Mouse (Mus musculus): ENCODE results near the gene Hist1h3d. TPM values are rescaled to one million over a fixed set of nuclear protein-coding genes. Genes with fewer than 3 reads are reported as not detected.

Hist1h3d gene
- 4.4 and 4.9 TPM in 2 replicates for polyA plus RNA-seq (2015; fragmentation: Nextera tagmentation; extraction: Ambion mirVana)

DNA sequence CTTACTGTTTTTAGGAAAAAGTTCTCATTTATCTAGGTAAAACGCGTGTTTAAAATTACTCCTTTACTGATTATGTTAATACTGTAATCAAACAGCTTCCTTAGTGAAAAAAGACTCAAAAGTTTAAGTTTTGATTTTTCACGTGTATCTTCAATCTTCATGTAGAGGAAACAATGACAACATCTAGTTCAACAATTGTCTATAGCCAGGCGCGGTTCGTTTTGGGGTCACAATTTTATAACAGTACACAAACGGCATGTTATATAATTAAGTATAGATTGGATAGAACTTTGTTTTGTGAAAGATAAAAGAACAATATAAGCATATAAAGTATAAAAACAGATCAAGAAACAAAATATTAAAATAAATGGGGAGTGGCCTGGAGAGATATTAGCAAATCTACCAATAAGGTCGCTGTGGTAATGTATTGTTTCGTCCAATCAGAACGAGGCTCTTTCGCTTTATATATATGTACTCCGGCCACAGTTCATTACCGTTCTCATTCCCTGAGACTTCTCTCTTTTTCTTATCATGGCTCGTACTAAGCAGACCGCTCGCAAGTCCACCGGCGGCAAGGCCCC lies at the start of gene Hist1h3d:
Gene Hist1h3d, plus strand, starts transcription at position 493 of the 581 bp plus-strand sequence.

DNA sequence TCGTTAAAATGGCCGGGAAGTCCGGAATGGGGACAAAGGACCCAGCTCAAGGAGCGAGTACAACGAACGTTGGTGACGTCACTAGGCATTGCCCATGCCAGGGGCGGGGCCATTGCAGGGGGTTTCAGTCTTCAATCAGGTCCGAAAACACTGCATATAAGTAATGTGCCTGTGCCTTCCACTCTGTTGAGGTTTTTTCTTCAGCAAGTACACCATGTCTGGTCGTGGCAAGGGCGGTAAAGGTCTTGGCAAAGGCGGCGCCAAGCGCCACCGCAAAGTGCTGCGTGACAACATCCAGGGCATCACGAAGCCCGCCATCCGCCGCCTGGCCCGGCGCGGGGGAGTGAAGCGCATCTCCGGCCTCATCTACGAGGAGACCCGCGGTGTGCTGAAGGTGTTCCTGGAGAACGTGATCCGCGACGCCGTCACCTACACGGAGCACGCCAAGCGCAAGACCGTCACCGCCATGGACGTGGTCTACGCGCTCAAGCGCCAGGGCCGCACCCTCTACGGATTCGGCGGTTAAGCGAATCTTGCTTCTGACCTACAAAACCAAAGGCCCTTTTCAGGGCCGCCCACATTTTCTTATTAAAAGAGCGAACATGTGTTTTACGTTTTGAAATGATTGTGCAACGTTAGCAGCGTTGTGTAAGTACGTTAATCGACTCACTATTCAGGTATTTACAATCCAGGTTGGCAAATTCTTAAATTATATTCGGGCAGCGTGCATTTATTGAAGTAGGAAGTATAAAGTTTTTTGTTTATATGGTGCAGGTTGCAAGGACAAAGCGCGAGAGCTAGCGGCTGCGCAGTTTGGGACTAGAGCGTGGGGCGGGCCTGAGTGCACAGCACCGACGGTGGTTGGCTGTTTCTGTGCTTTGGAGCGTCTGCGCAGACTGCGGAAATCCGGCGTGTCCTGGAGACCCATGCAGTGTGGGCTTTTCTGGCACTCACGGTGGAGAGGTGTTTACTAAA lies 44.4 kb upstream of the Hist1h3d start, which contains the start of gene Hist1h4h:
Gene Hist1h4h, plus strand, starts transcription at position 150 of the 975 bp plus-strand sequence.

DNA sequence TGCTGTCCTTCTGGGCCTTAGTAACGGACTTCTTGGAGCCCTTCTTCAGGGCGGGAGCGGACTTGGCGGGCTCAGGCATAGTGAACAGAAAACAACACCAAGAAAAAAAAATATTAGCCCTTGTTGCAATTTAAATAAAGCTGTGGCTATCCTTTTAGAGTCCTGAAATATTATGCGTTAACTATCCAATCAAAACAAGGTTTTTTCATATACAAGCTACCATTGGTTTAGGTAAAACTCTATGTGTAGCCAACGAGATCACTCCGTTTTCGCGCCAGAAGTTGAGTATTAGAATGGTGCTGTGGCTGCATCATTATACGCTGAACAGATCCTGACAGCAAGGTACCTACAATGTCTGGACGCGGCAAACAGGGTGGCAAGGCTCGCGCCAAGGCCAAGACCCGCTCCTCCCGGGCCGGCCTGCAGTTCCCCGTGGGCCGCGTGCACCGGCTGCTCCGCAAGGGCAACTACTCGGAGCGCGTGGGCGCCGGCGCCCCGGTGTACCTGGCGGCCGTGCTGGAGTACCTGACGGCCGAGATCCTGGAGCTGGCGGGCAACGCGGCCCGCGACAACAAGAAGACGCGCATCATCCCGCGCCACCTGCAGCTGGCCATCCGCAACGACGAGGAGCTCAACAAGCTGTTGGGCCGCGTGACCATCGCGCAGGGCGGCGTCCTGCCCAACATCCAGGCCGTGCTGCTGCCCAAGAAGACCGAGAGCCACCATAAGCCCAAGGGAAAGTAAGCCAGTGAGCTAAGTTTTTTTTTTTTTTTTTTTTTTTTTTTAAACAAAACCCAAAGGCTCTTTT lies 41.8 kb upstream of the Hist1h3d start, which contains the start of gene Hist1h2af:
Gene Hist1h2af, plus strand, starts transcription at position 347 of the 808 bp plus-strand sequence.

GRCm38 (mm10) chr13:23535137-23536075 lies 40.2 kb upstream of the Hist1h3d start, which contains the start of gene Hist1h3g:
Gene Hist1h3g (plus strand): TSS chr13:23535422.

DNA sequence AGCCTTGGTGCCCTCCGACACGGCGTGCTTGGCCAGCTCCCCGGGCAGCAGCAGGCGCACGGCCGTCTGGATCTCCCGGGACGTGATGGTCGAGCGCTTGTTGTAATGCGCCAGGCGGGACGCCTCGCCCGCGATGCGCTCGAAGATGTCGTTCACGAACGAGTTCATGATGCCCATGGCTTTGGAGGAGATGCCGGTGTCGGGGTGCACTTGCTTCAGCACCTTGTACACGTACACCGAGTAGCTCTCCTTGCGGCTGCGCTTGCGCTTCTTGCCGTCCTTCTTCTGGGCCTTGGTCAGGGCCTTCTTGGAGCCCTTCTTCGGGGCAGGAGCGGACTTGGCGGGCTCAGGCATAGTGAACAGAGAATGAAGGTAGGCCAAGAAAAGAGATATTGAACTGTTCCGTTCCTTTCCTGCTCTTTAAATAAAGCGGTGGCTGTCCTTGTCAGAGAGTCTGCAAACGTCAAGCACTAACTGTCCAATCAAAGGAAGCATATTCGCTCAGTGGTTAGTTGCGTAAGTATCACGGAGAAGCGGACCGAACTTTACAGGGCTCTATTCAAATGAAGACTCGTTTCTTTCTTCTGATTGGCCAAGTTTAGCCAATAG lies 32.5 kb upstream of the Hist1h3d start, which contains the start of gene Hist1h2bh:
Gene Hist1h2bh, minus strand, starts transcription at position 394 of the 609 bp plus-strand sequence.

GRCm38 (mm10) chr13:23543965-23544786 lies 31.4 kb upstream of the Hist1h3d start, which contains the start of gene Hist1h3f:
Gene Hist1h3f (plus strand): TSS chr13:23544052.

GRCm38 (mm10) chr13:23551146-23551834 lies 24.3 kb upstream of the Hist1h3d start, which contains the start of gene Hist1h4f:
Gene Hist1h4f (minus strand): TSS chr13:23551648.

GRCm38 (mm10) chr13:23552962-23553361 lies 22.6 kb upstream of the Hist1h3d start, which contains the start of gene Hist1h1d:
Gene Hist1h1d (plus strand): TSS chr13:23553262.

GRCm38 (mm10) chr13:23561883-23562659 lies 13.5 kb upstream of the Hist1h3d start, which contains the start of gene Hist1h3e:
Gene Hist1h3e (minus strand): TSS chr13:23562369.

GRCm38 (mm10) chr13:23571022-23571503 lies 4.5 kb upstream of the Hist1h3d start, which contains the start of the genes Hist1h2ae and Hist1h2bg:
Gene Hist1h2ae (minus strand): TSS chr13:23571220.
Gene Hist1h2bg (plus strand): TSS chr13:23571396.

DNA sequence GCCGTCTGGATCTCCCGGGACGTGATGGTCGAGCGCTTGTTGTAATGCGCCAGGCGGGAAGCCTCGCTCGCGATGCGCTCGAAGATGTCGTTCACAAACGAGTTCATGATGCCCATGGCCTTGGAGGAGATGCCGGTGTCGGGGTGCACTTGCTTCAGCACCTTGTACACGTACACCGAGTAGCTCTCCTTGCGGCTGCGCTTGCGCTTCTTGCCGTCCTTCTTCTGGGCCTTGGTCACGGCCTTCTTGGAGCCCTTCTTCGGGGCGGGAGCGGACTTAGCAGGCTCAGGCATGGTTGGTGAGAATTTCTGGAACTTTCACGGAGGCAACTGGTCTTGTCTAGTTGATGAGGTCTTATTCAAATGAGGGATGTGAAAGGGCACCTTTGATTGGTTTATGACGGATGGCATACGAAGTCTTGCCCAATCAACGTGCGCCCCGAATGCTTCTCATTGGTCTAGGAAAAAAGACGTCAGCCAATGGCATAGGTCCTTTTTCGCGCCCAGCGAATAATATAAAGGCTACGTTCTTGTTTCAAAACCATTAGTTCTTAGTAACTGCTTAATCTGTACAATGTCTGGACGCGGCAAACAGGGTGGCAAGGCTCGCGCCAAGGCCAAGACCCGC lies 1.6 kb upstream of the Hist1h3d start, which contains the start of the genes Hist1h2bf and Hist1h2ad:
Gene Hist1h2bf, minus strand, starts transcription at position 299 of the 627 bp plus-strand sequence.
Gene Hist1h2ad, plus strand, starts transcription at position 484 of the 627 bp plus-strand sequence.

DNA sequence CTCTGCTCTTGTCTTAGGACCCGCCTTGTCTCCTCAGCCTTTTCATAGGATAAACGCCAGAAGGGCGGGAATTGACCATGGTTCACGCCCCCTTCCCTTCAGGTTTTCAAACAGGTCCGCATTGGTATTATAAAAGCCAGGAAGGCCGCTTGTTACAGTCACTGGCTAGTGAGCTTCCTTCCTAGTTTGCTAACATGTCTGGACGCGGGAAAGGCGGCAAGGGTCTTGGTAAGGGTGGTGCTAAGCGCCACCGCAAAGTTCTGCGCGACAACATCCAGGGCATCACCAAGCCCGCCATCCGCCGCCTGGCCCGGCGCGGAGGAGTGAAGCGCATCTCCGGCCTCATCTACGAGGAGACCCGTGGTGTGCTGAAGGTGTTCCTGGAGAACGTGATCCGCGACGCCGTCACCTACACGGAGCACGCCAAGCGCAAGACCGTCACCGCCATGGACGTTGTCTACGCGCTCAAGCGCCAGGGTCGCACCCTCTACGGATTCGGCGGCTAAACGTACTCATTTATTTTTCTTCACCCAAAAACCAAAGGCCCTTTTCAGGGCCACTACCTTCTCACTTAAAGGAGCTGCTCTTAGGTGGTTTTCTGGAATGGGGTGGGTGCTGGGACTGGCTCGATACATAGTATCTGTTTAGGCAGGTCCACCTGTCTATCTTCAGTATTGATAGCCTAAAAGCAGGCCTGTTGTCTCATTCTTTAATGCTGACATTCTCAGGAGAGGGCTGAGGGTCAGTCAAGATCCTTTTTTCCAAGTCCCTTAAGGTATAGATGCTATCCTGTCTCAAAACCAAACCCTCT lies 6.0 kb downstream of the Hist1h3d start, which contains the start of gene Hist1h4d:
Gene Hist1h4d, plus strand, starts transcription at position 191 of the 811 bp plus-strand sequence.

GRCm38 (mm10) chr13:23620733-23621531 lies 45.4 kb downstream of the Hist1h3d start, which contains the start of gene Hist1h2be:
Gene Hist1h2be (minus strand): TSS chr13:23621124.

GRCm38 (mm10) chr13:23622175-23622671 lies 46.7 kb downstream of the Hist1h3d start, which contains the start of gene Hist1h1e:
Gene Hist1h1e (minus strand): TSS chr13:23622558.

Data from skeletal muscle tissue, postnatal 0 days (tissue).